Mouse (Mus musculus): ENCODE measurements around the gene Coq5. TPM values are rescaled to one million over a fixed set of nuclear protein-coding genes. Genes with fewer than 3 reads are reported as not detected.

Coq5 gene
- polyA plus RNA-seq, 1 experiment from 2014 or later: 52.2 TPM

DNA sequence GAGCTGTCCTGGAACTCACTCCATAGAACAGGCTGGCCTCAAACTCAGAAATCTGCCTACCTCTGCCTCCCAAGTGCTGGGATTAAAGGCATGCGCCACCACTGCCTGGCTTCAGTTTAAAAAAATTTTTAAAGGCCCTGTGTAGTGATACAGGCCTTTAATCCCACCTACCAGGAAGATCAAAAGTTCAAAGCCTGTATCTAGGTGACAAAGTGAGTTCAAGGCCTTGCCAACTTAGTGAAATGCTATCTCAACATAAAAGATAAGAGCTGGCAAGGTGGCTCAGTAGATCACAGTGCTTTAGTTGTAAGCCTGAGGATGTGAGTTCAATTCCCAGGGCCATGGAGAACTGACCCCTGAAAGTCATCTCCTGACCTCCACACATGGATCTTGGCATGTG lies 1.4 kb upstream of the Coq5 start:
- Histone ChIP-seq H3K36me3 (replicated peaks; ENCODE audit: control insufficient read depth, insufficient read depth, low read depth, low read length) (no peaks in the 10 kb centered on the region), H3K4me3 (ENCODE audit: low read depth, low read length) (no peak overlapping the region), H3K4me1 (ENCODE audit: control insufficient read depth, insufficient read depth, low read length) (no peaks in the 10 kb centered on the region), H3K27ac (replicated peaks; ENCODE audit: low read depth, low read length) (no peak overlapping the region), H3K9me3 (replicated peaks; ENCODE audit: control insufficient read depth, low read length) (no peaks in the 10 kb centered on the region), H3K4me2 (ENCODE audit: low read depth, low read length) (no peak overlapping the region), H3K9ac (replicated peaks; ENCODE audit: low read length) (no peak overlapping the region), H3K27me3 (ENCODE audit: control insufficient read depth, insufficient read depth, low read length) (no peaks in the 10 kb centered on the region)
- WGBS: 93% methylated on average over 1 of the region's 1 CpGs
- DNase-seq (ENCODE audit: low spot score) (no peak), ATAC-seq (replicated peaks; ENCODE audit: insufficient number of reproducible peaks, low FRiP score, low TSS enrichment, low read depth) (no peak)

DNA sequence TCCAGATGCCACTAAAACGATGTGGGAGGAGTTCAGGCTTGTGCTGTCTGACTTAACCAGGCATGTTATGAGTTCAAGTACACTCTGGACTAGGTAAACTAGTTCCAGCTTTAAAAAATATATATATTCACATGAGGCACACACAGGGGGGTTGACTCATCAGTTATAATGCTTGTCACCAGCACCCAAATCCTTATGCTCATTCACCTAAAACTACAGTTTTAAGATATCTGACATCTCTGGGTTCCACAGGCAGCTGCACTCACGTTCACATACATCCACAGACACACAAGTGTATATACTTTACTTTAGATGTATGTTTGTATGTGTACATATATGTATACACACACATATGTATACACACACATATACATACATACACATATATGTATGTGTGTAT lies 681 bp upstream of the Coq5 start:
- H3K36me3 ChIP-seq (replicated peaks; ENCODE audit: control insufficient read depth, insufficient read depth, low read depth, low read length): no peaks in the 10 kb centered on the region; the same call in 1 of the 2 replicates
- no peak overlapping the region for H3K4me3 ChIP-seq (ENCODE audit: low read depth, low read length)
- no peaks in the 10 kb centered on the region for H3K9me3 ChIP-seq (replicated peaks; ENCODE audit: control insufficient read depth, low read length)
- ATAC-seq (replicated peaks; ENCODE audit: insufficient number of reproducible peaks, low FRiP score, low TSS enrichment, low read depth) (no peak), DNase-seq (ENCODE audit: low spot score) (no peak)
- no peak overlapping the region for H3K9ac ChIP-seq (replicated peaks; ENCODE audit: low read length)
- H3K4me2 ChIP-seq (ENCODE audit: low read depth, low read length): no peak overlapping the region
- 63% methylated on average over 2 of the region's 2 CpGs for WGBS
- no peak overlapping the region for H3K27ac ChIP-seq (replicated peaks; ENCODE audit: low read depth, low read length)
- no peaks in the 10 kb centered on the region for H3K4me1 ChIP-seq (ENCODE audit: control insufficient read depth, insufficient read depth, low read length)
- H3K27me3 ChIP-seq (ENCODE audit: control insufficient read depth, insufficient read depth, low read length): no peaks in the 10 kb centered on the region

DNA sequence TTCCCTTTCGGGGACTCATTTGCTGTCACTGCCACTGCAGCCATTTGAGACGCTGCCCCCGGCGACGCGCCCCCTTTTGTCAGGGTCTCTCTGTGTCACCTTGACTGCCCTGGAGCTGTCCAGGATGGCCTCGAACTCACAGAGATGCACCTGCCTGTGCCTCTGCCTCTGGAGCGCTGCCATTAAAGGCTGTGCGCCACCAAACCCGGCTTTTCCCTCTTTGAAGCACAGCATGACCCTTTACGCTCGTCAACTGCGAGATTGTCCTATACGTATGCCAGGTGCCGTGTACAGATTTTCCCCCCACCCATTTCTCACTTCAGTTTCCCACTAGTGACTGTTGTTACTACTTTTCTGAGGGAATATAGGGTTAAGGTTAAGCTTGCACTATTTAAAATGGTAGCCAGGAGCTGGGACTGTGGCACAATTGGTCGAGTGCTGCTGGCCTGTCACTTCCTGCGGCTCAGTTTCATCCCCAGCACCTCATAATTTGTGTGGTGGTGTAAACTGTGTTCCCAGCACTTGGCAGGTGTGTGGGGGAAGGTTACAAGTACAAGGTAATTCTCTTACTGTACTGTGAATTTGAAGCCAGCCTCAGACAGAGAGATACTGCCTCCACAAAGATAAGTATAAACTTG lies 703 bp downstream of the Coq5 start:
- H3K9ac ChIP-seq (replicated peaks; ENCODE audit: low read length): peak overlapping the region; percentile 79
- no peaks in the 10 kb centered on the region for H3K4me1 ChIP-seq (ENCODE audit: control insufficient read depth, insufficient read depth, low read length)
- no peak for ATAC-seq (replicated peaks; ENCODE audit: insufficient number of reproducible peaks, low FRiP score, low TSS enrichment, low read depth)
- peak overlapping the region; percentile 87 for H3K4me2 ChIP-seq (ENCODE audit: low read depth, low read length)
- peak overlapping the region; percentile 96 for H3K4me3 ChIP-seq (ENCODE audit: low read depth, low read length)
- H3K27ac ChIP-seq (replicated peaks; ENCODE audit: low read depth, low read length): no peak overlapping the region
- H3K36me3 ChIP-seq (replicated peaks; ENCODE audit: control insufficient read depth, insufficient read depth, low read depth, low read length): no peaks in the 10 kb centered on the region; the same call in none of the 2 replicates
- WGBS: 9% methylated on average over 17 of the region's 17 CpGs
- no peaks in the 10 kb centered on the region for H3K27me3 ChIP-seq (ENCODE audit: control insufficient read depth, insufficient read depth, low read length)
- H3K9me3 ChIP-seq (replicated peaks; ENCODE audit: control insufficient read depth, low read length): no peaks in the 10 kb centered on the region
- DNase-seq (ENCODE audit: low spot score): no peak

DNA sequence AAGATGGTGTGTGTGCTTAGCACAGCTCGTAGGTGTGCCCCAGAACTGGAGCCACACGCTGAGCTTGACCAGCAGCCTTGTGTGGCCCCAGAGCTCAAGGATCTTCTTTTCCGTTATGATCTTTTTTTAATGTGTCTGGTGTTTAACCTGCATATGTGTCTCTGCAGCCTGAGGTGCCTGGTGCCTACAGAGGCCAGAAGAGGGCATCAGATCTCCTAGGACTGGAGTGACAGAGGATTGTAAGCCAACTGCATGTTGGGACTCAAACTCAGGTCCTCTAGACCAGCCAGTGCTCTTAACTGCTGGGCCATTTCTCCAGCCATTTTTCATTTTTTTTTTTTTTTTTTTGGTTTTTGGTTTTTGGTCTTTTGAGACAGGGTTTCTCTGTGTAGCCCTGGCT lies 5.3 kb downstream of the Coq5 start:
- no peaks in the 10 kb centered on the region for H3K27me3 ChIP-seq (ENCODE audit: control insufficient read depth, insufficient read depth, low read length)
- no peak for ATAC-seq (replicated peaks; ENCODE audit: insufficient number of reproducible peaks, low FRiP score, low TSS enrichment, low read depth)

DNA sequence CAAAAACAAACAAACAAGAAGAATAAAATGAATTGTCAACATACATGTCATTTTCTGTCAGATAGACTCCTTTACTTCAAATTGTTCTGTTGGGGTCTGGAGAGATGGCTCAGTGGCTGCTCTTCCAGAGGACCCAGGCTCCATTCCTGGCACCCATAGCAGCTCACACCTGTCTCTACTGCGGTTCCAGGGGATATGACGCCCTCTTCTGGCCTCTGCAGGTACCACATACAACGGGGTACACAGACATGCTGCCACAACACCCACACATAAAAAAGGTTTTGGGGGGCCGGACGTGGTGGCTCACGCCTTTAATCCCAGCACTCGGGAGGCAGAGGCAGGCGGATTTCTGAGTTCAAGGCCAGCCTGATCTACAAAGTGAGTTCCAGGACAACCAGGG lies 14.7 kb downstream of the Coq5 start:
- 90% methylated on average over 8 of the region's 8 CpGs for WGBS
- Histone ChIP-seq H3K36me3 (replicated peaks; ENCODE audit: control insufficient read depth, insufficient read depth, low read depth, low read length) (peaks cover 7% of the 10 kb centered on the region), H3K4me3 (ENCODE audit: low read depth, low read length) (no peak overlapping the region), H3K27ac (replicated peaks; ENCODE audit: low read depth, low read length) (no peak overlapping the region), H3K4me2 (ENCODE audit: low read depth, low read length) (no peak overlapping the region), H3K4me1 (ENCODE audit: control insufficient read depth, insufficient read depth, low read length) (peaks cover 4% of the 10 kb centered on the region; the same call in 1 of the 2 replicates), H3K9me3 (replicated peaks; ENCODE audit: control insufficient read depth, low read length) (no peaks in the 10 kb centered on the region), H3K27me3 (ENCODE audit: control insufficient read depth, insufficient read depth, low read length) (no peaks in the 10 kb centered on the region), H3K9ac (replicated peaks; ENCODE audit: low read length) (no peak overlapping the region)
- no peak for ATAC-seq (replicated peaks; ENCODE audit: insufficient number of reproducible peaks, low FRiP score, low TSS enrichment, low read depth)
- no peak for DNase-seq (ENCODE audit: low spot score)

More for the DNA sequence above, 5.3 kb downstream of the Coq5 start:
- no peak overlapping the region for H3K4me2 ChIP-seq (ENCODE audit: low read depth, low read length)
- 87% methylated on average over 3 of the region's 3 CpGs for WGBS
- H3K9me3 ChIP-seq (replicated peaks; ENCODE audit: control insufficient read depth, low read length): no peaks in the 10 kb centered on the region
- no peaks in the 10 kb centered on the region for H3K4me1 ChIP-seq (ENCODE audit: control insufficient read depth, insufficient read depth, low read length)
- no peak overlapping the region for H3K4me3 ChIP-seq (ENCODE audit: low read depth, low read length)
- no peaks in the 10 kb centered on the region; the same call in none of the 2 replicates for H3K36me3 ChIP-seq (replicated peaks; ENCODE audit: control insufficient read depth, insufficient read depth, low read depth, low read length)
- H3K9ac ChIP-seq (replicated peaks; ENCODE audit: low read length): no peak overlapping the region
- H3K27ac ChIP-seq (replicated peaks; ENCODE audit: low read depth, low read length): no peak overlapping the region
- DNase-seq (ENCODE audit: low spot score): no peak

DNA sequence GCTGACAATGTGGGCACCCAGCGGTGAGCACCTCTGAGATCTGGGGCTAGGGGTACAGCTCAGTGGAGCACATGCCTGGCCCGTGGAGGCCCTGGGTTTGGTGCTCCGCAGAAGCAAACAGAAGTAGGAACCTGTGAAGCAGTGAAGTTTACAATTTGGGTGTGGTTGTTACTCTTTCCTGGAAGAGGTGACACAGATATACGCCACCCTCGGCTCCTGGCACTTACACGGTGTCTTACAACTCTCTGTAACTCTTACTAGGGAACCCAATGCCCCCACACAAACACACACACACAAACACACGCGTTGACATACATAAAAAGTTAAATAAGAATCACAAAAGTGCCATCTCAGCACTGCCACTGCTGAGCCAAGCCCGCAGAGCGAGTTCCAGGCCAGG lies 16.9 kb downstream of the Coq5 start:
- H3K4me2 ChIP-seq (ENCODE audit: low read depth, low read length): no peak overlapping the region
- no peak for DNase-seq (ENCODE audit: low spot score)
- H3K27me3 ChIP-seq (ENCODE audit: control insufficient read depth, insufficient read depth, low read length): no peaks in the 10 kb centered on the region
- H3K36me3 ChIP-seq (replicated peaks; ENCODE audit: control insufficient read depth, insufficient read depth, low read depth, low read length): peaks cover 7% of the 10 kb centered on the region
- 84% methylated on average over 10 of the region's 10 CpGs for WGBS
- H3K27ac ChIP-seq (replicated peaks; ENCODE audit: low read depth, low read length): no peak overlapping the region
- peaks cover 4% of the 10 kb centered on the region; the same call in 1 of the 2 replicates for H3K4me1 ChIP-seq (ENCODE audit: control insufficient read depth, insufficient read depth, low read length)
- no peak for ATAC-seq (replicated peaks; ENCODE audit: insufficient number of reproducible peaks, low FRiP score, low TSS enrichment, low read depth)
- no peaks in the 10 kb centered on the region for H3K9me3 ChIP-seq (replicated peaks; ENCODE audit: control insufficient read depth, low read length)
- no peak overlapping the region for H3K9ac ChIP-seq (replicated peaks; ENCODE audit: low read length)
- no peak overlapping the region for H3K4me3 ChIP-seq (ENCODE audit: low read depth, low read length)

- peak; percentile 36 for ATAC-seq (replicated peaks; ENCODE audit: insufficient number of reproducible peaks, low FRiP score, low TSS enrichment, low read depth)
- under 1% methylated on average over 44 of the region's 46 CpGs for WGBS
- H3K9me3 ChIP-seq (replicated peaks; ENCODE audit: control insufficient read depth, low read length): no peaks in the 10 kb centered on the region
- DNase-seq (ENCODE audit: low spot score): peak; percentile 81
- peaks cover 4% of the 10 kb centered on the region; the same call in 1 of the 2 replicates for H3K4me1 ChIP-seq (ENCODE audit: control insufficient read depth, insufficient read depth, low read length)
- H3K4me3 ChIP-seq (ENCODE audit: low read depth, low read length): peak overlapping the region; percentile 66
- peak overlapping the region; percentile 88 for H3K27ac ChIP-seq (replicated peaks; ENCODE audit: low read depth, low read length)
- peaks cover 7% of the 10 kb centered on the region for H3K36me3 ChIP-seq (replicated peaks; ENCODE audit: control insufficient read depth, insufficient read depth, low read depth, low read length)
- H3K9ac ChIP-seq (replicated peaks; ENCODE audit: low read length): peak overlapping the region; percentile 71
- H3K4me2 ChIP-seq (ENCODE audit: low read depth, low read length): peak overlapping the region; percentile 64
- no peaks in the 10 kb centered on the region for H3K27me3 ChIP-seq (ENCODE audit: control insufficient read depth, insufficient read depth, low read length)
These were observed 20.7 kb downstream of the Coq5 start for GRCm38 (mm10) chr5:115300035-115300744.
